Mouse (Mus musculus): ENCODE results near the gene Vamp4. TPM values are rescaled to one million over a fixed set of nuclear protein-coding genes. Genes with fewer than 3 reads are reported as not detected.

The Vamp4 gene
- polyA plus RNA-seq, 1 experiment = 14.6 TPM

GRCm38 (mm10) chr1:162548917-162549613 is 21.2 kb upstream of the Vamp4 start:
- H3K4me2 ChIP-seq (ENCODE audit: low read depth) = peak overlapping the region; percentile 94
- H3ac ChIP-seq (ENCODE audit: control insufficient read depth, insufficient read length) = peak overlapping the region; percentile 35
- H3K36me3 ChIP-seq (ENCODE audit: control insufficient read depth, insufficient read depth) = no peaks in the 10 kb centered on the region
- peak overlapping the region; percentile 79 for H3K4me3 ChIP-seq
- H3K27me3 ChIP-seq (ENCODE audit: control insufficient read depth, insufficient read depth, insufficient read length) = no peaks in the 10 kb centered on the region
- TF ChIP-seq SRF (IDR thresholded peaks at IDR 0.05; ENCODE audit: control insufficient read depth, insufficient read length, low read depth) (no peak), E2F4 (IDR thresholded peaks at IDR 0.05; ENCODE audit: insufficient read depth) (no peak), TCF3 (IDR thresholded peaks at IDR 0.05; ENCODE audit: insufficient read length, low read depth) (no peak), POLR2AphosphoS2 (IDR thresholded peaks at IDR 0.05; ENCODE audit: insufficient read length, low read depth) (no peak), POLR2A (IDR thresholded peaks at IDR 0.05; ENCODE audit: insufficient read length, low read depth) (no peak), MYOD1 (IDR thresholded peaks at IDR 0.05; ENCODE audit: control insufficient read depth in 1 of 3, insufficient read length in 2 of 3, low read depth in 2 of 3) (no peak), MAX (IDR thresholded peaks at IDR 0.05; ENCODE audit: low read depth) (no peak), MYOG (IDR thresholded peaks at IDR 0.05; ENCODE audit: control insufficient read depth in 1 of 3, insufficient read depth in 1 of 3, insufficient read length in 2 of 3, low read depth in 2 of 3) (no peak), REST (IDR thresholded peaks at IDR 0.05; ENCODE audit: insufficient read depth, insufficient read length) (no peak), CEBPB (IDR thresholded peaks at IDR 0.05; ENCODE audit: insufficient read depth, poor library complexity, severe bottlenecking) (no peak), USF1 (IDR thresholded peaks at IDR 0.05; ENCODE audit: low read depth) (no peak)
- peaks cover 14% of the 10 kb centered on the region for H3K79me2 ChIP-seq (ENCODE audit: control insufficient read depth, insufficient read depth)

DNA sequence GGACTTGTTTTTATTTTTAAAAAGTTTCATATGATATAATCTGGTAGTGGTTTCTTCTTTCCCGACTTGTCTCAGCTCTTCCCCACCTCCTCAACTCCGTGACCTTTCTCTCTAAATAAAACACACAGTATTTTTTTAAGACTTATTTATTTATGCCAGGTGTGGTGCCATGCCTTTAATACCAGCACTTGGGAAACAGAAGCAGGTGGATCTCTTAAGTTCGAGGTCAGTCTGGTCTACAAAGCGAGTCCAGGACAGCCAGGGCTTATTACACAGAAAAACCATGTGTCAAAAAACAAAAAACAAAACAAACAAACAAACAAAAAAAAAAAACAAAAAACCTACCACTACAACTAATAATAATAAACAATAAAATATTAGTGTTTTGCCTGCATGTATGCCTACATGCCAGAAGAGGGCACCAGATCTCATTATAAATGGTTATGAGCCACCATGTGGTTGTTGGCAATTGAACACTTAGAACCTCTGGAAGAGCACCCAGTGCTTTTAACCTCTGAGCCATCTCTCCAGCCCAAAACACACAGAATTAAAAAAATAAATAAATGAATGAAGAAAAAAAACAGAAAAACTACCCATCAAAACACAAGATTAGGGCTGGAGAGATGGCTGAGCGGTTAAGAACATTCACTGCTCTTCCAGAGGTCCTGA is 20.6 kb upstream of the Vamp4 start:
- Histone ChIP-seq H3K36me3 (ENCODE audit: control insufficient read depth, insufficient read depth) (no peaks in the 10 kb centered on the region), H3ac (ENCODE audit: control insufficient read depth, insufficient read length) (no peak overlapping the region)
- TF ChIP-seq POLR2AphosphoS2 (IDR thresholded peaks at IDR 0.05; ENCODE audit: insufficient read length, low read depth) (no peak), TCF3 (IDR thresholded peaks at IDR 0.05; ENCODE audit: insufficient read length, low read depth) (no peak), MYOD1 (IDR thresholded peaks at IDR 0.05; ENCODE audit: control insufficient read depth in 1 of 3, insufficient read length in 2 of 3, low read depth in 2 of 3) (no peak), USF1 (IDR thresholded peaks at IDR 0.05; ENCODE audit: low read depth) (no peak), MAX (IDR thresholded peaks at IDR 0.05; ENCODE audit: low read depth) (no peak), REST (IDR thresholded peaks at IDR 0.05; ENCODE audit: insufficient read depth, insufficient read length) (no peak), TCF12 (IDR thresholded peaks at IDR 0.05; ENCODE audit: insufficient read depth, poor library complexity, severe bottlenecking) (no peak), MYOG (IDR thresholded peaks at IDR 0.05; ENCODE audit: control insufficient read depth in 1 of 3, insufficient read depth in 1 of 3, insufficient read length in 2 of 3, low read depth in 2 of 3) (no peak), CEBPB (IDR thresholded peaks at IDR 0.05; ENCODE audit: insufficient read depth, poor library complexity, severe bottlenecking) (no peak), E2F4 (IDR thresholded peaks at IDR 0.05; ENCODE audit: insufficient read depth) (no peak)

DNA sequence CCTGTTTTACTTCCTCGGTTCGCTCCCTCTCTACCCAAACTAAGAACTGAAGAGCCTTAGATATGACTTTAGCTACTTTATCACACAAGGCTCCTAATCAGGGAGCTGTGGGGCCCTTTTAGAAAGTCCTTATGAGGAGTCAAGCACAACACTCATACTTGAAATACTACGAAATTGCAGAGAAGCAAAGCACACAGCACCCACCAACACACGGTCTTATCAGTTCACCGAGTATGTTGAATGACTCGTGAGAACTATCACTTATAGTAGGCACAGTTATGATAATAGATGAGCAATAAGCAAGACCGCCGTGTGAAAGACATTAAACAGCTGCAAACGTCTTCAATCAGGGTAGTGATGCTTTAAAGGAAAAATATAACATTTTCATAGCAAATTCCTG is 17.4 kb upstream of the Vamp4 start:
- Histone ChIP-seq H3K27me3 (ENCODE audit: control insufficient read depth, insufficient read depth, insufficient read length) (no peaks in the 10 kb centered on the region), H3K4me2 (ENCODE audit: low read depth) (no peak overlapping the region), H3K4me3 (no peak overlapping the region), H3K36me3 (ENCODE audit: control insufficient read depth, insufficient read depth) (no peaks in the 10 kb centered on the region), H3K79me2 (ENCODE audit: control insufficient read depth, insufficient read depth) (peaks cover under 1% of the 10 kb centered on the region), H3ac (ENCODE audit: control insufficient read depth, insufficient read length) (no peak overlapping the region)
- TF ChIP-seq TCF3 (IDR thresholded peaks at IDR 0.05; ENCODE audit: insufficient read length, low read depth) = no peak
- TF ChIP-seq MYOG (IDR thresholded peaks at IDR 0.05; ENCODE audit: control insufficient read depth in 1 of 3, insufficient read depth in 1 of 3, insufficient read length in 2 of 3, low read depth in 2 of 3) = no peak
- no peak for TF ChIP-seq POLR2A (IDR thresholded peaks at IDR 0.05; ENCODE audit: insufficient read length, low read depth)
- TF ChIP-seq POLR2AphosphoS2 (IDR thresholded peaks at IDR 0.05; ENCODE audit: insufficient read length, low read depth) = no peak
- no peak for TF ChIP-seq SRF (IDR thresholded peaks at IDR 0.05; ENCODE audit: control insufficient read depth, insufficient read length, low read depth)
- no peak for TF ChIP-seq TCF12 (IDR thresholded peaks at IDR 0.05; ENCODE audit: insufficient read depth, poor library complexity, severe bottlenecking)
- TF ChIP-seq E2F4 (IDR thresholded peaks at IDR 0.05; ENCODE audit: insufficient read depth) = no peak
- TF ChIP-seq MYOD1 (IDR thresholded peaks at IDR 0.05; ENCODE audit: control insufficient read depth in 1 of 3, insufficient read length in 2 of 3, low read depth in 2 of 3) = no peak
- TF ChIP-seq MAX (IDR thresholded peaks at IDR 0.05; ENCODE audit: low read depth) = no peak
- no peak for TF ChIP-seq CEBPB (IDR thresholded peaks at IDR 0.05; ENCODE audit: insufficient read depth, poor library complexity, severe bottlenecking)
- TF ChIP-seq REST (IDR thresholded peaks at IDR 0.05; ENCODE audit: insufficient read depth, insufficient read length) = no peak

More for the DNA sequence above, 20.6 kb upstream of the Vamp4 start:
- Histone ChIP-seq H3K27me3 (ENCODE audit: control insufficient read depth, insufficient read depth, insufficient read length) (no peaks in the 10 kb centered on the region), H3K4me3 (no peak overlapping the region), H3K4me2 (ENCODE audit: low read depth) (peak overlapping the region; percentile 94), H3K79me2 (ENCODE audit: control insufficient read depth, insufficient read depth) (peaks cover 14% of the 10 kb centered on the region)

DNA sequence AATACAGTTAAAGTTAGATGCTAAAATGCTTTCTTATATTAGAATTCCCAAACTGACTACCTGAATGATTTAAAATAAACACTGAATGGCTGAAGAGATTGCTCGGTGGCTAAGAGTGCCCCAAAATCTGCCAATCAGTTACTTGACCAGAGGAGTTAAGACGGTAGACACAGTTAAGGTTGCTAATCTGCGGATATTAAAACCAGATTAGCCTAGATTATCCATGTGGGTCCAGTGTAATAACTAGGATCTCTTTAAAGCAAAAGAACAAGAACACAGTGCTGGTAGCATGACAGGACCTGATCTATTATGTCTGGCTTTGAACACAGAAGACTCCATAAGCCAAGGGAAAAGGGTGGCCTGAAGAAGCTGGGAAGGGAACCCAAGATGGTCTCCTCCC is 16.1 kb upstream of the Vamp4 start:
- Histone ChIP-seq H3K4me2 (ENCODE audit: low read depth) (no peak overlapping the region), H3K36me3 (ENCODE audit: control insufficient read depth, insufficient read depth) (no peaks in the 10 kb centered on the region), H3ac (ENCODE audit: control insufficient read depth, insufficient read length) (no peak overlapping the region), H3K4me3 (no peak overlapping the region), H3K79me2 (ENCODE audit: control insufficient read depth, insufficient read depth) (no peaks in the 10 kb centered on the region), H3K27me3 (ENCODE audit: control insufficient read depth, insufficient read depth, insufficient read length) (no peaks in the 10 kb centered on the region)
- no peak for TF ChIP-seq E2F4 (IDR thresholded peaks at IDR 0.05; ENCODE audit: insufficient read depth)
- TF ChIP-seq MAX (IDR thresholded peaks at IDR 0.05; ENCODE audit: low read depth) = no peak
- no peak for TF ChIP-seq CEBPB (IDR thresholded peaks at IDR 0.05; ENCODE audit: insufficient read depth, poor library complexity, severe bottlenecking)
- TF ChIP-seq MYOG (IDR thresholded peaks at IDR 0.05; ENCODE audit: control insufficient read depth in 1 of 3, insufficient read depth in 1 of 3, insufficient read length in 2 of 3, low read depth in 2 of 3) = no peak
- no peak for TF ChIP-seq USF1 (IDR thresholded peaks at IDR 0.05; ENCODE audit: low read depth)
- TF ChIP-seq TCF3 (IDR thresholded peaks at IDR 0.05; ENCODE audit: insufficient read length, low read depth) = no peak
- no peak for TF ChIP-seq MYOD1 (IDR thresholded peaks at IDR 0.05; ENCODE audit: control insufficient read depth in 1 of 3, insufficient read length in 2 of 3, low read depth in 2 of 3)
- TF ChIP-seq POLR2A (IDR thresholded peaks at IDR 0.05; ENCODE audit: insufficient read length, low read depth) = no peak
- no peak for TF ChIP-seq SRF (IDR thresholded peaks at IDR 0.05; ENCODE audit: control insufficient read depth, insufficient read length, low read depth)
- TF ChIP-seq REST (IDR thresholded peaks at IDR 0.05; ENCODE audit: insufficient read depth, insufficient read length) = no peak
- no peak for TF ChIP-seq TCF12 (IDR thresholded peaks at IDR 0.05; ENCODE audit: insufficient read depth, poor library complexity, severe bottlenecking)
- TF ChIP-seq POLR2AphosphoS2 (IDR thresholded peaks at IDR 0.05; ENCODE audit: insufficient read length, low read depth) = no peak
